In genomic region chr1:85258634-85259033, GRCm38 (mm10) we compare ENCODE assay signal across 11 mouse cellular contexts. TPM values are rescaled to one million over a fixed set of nuclear protein-coding genes. Genes with fewer than 3 reads are reported as not detected.
DNase-seq lines count a peak whose midpoint lies in the region; ATAC-seq and TF ChIP-seq lines count a peak whose summit lies in the region.
"Not testable (repeated sequence)": the region's sequence is repeated elsewhere in the genome, so short reads cannot be mapped to it uniquely, and the experiment has no call there.
"Had no signal": no experiment of that assay in that cellular context is flagged by ENCODE, and none has a peak within 500 bp of the region (broad histone marks: within the 10 kb centered on the region; RNA-seq: fewer than 3 reads in every experiment).

No protein-coding gene starts in this region.

- H3K4me3 ChIP-seq in lung, postnatal 0 days (ENCODE audit: low read depth, low read length): not testable (repeated sequence)

- H3K27ac ChIP-seq in lung, postnatal 0 days (ENCODE audit: low read length): not testable (repeated sequence)

- peak; percentile 5 for DNase-seq in MN1 (ENCODE audit: low spot score)
- peak; percentile 31 for DNase-seq in gastrocnemius, adult 18-20 months (ENCODE audit: low spot score)
- DNase-seq in heart, adult 18-20 months: peak; percentile 34 to 66
- peak; percentile 20 to 67 for DNase-seq in kidney, postnatal 25 days
- DNase-seq in lung, postnatal 0 days (ENCODE audit: low spot score): peak; percentile 3
- DNase-seq in spleen, postnatal 36 days (ENCODE audit: low spot score in 2 of 2): peak; percentile 46 to 52
- peak; percentile 46 for DNase-seq in urinary bladder, postnatal 10 days (ENCODE audit: low spot score)

- H3K4me1 ChIP-seq in lung, postnatal 0 days (ENCODE audit: insufficient read depth, low read depth, low read length): not testable (repeated sequence)

- TF ChIP-seq CTCF in lung, postnatal 0 days (IDR thresholded peaks at IDR 0.05): not testable (repeated sequence)

- H3K4me2 ChIP-seq in lung, postnatal 0 days (replicated peaks; ENCODE audit: low read depth, low read length): not testable (repeated sequence)

- 48% methylated on average over 1 of the region's 2 CpGs for WGBS in lung, postnatal 0 days

- not testable (repeated sequence) for H3K9me3 ChIP-seq in lung, postnatal 0 days (ENCODE audit: low read length)

- H3K9ac ChIP-seq in lung, postnatal 0 days (replicated peaks; ENCODE audit: low read depth): not testable (repeated sequence)

- not testable (repeated sequence) for H3K36me3 ChIP-seq in lung, postnatal 0 days (ENCODE audit: insufficient read depth, low read length)

- not testable (repeated sequence) for ATAC-seq in lung, postnatal 0 days

- not testable (repeated sequence) for H3K27me3 ChIP-seq in lung, postnatal 0 days (replicated peaks; ENCODE audit: insufficient read depth, low read length)

- TF ChIP-seq EP300 in lung, postnatal 0 days (IDR thresholded peaks at IDR 0.05): not testable (repeated sequence)

RNA-seq across cellular contexts. Expression of gene C130026I21Rik, which starts 11.7 kb away (rescaled TPM):
- under 1 TPM in 1 of 2 experiments, not detected in 1; 0.74 TPM for total RNA-seq in gastrocnemius, adult 18-20 months (2021)
- 1 to 10 TPM in 1 of 2 experiments, under 1 TPM in 1; 0.97 to 2.7 TPM for total RNA-seq in heart, adult 18-20 months (2021)
- polyA plus RNA-seq in lung, postnatal 0 days (2015; fragmentation: Nextera tagmentation; extraction: Ambion mirVana): 0.72 and 1.1 TPM in 2 replicates
- polyA plus RNA-seq: embryonic facial prominence, embryonic 12.5 days; forebrain, embryonic 14.5 days; heart, embryonic 15.5 days; kidney, embryonic 15.5 days had no signal
